Mouse (Mus musculus) ovary, adult 18-20 months (tissue): Measurements from ENCODE around the gene Epgn.

Experiments
- DNase-seq: peaks from one replicate; pipeline ENCODE4 v3.0.0; 2022; ENCODE audit warnings: low spot score, mixed read lengths

Epgn gene

DNA sequence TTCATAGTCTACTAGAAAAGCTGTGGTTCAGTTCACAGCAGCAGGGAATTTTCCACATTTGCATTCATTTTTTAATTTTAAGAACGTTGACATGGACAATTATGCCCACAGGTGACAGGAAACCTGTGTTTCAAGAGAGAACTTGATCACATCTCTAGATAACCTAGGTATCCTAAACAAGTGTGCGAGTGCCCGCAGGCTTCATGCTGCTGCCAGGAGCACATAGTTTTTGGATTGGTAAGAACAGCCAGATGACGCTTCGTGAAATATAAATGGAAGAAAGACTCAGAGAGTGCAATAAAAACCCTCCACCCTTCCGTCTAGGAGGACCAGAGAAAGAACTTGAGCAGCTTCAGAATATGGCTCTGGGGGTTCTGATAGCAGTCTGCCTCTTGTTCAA, at the start of gene Epgn:
Epgn (plus strand) TSS at position 301 of the 400 bp plus-strand sequence.
- DNase-seq, result no peak

DNA sequence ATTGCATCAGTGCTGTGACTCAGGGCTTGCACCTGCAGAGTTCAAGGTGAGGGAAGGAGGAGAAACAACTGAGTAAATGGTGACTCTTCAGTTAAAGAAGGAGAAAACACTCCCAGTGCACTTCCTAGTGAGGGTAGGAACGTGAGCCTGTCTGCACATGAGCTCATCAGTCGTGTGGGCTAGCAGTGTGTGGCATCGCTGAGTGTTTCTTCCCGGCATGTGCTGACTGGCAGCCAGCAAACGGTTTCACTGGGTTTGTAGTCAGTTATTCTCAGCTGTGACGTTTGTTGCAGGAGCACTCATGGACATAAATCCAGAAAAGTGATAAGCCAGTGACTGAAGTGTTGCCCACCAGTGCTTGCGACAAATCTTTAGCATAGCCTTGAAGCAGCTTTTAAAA, 47.0 kb upstream of the Epgn start:
- DNase-seq, result no peak

DNA sequence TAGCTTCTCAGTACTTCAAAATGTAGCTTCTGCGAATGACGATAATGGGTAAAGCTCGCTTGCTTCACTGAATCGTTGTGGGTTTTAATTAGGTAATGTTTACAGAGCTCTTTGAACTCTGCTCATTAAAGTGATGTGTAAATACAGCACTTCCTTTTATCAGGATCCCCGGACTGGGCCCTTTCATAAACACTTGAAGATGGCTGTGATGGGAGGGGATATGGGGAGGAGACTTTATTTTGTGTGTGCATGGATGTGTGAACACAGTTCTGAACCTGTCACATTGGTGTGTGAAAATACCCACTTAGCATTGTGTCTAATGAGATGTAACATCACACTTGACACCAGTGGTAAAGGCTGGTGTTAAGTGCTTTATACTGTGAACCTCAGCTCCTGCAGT, 39.7 kb upstream of the Epgn start:
- DNase-seq, result no peak

DNA sequence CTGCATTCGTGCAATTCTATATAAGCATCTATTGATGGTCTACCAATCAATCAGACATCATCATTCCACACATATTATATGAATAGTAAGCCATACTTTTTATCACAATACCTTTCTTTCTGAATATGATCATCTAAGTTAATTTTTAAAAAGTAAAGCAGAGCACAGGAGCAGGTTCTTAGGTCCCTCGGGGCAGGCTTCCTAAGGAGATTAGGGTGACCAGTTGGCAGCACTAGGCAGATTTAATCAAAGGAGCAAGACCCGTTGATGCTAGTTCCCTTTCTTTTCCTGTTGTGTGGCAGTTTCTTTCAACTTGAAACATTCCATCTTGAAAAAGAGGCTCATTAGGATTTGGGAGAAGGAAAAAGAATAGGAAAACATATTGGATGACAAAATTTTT, 39.1 kb upstream of the Epgn start:
- DNase-seq, result no peak

DNA sequence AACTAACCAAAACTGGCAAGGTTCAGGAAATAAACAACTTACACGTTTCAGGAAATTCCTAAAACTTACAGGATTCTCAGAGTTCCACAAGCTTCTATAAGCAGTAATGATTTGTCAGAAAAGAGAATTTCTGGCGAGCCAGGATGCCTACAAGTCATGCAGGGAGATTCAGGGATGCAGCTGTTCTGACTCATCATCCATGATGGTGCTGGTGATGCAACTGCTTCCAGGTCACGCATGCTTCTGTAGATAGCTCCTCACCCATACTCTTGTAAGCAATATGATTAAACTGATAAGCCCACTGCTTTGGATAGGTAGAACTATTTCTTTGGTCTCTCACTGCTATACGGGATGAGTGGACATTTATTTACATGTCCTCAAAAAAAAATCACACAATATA, 38.7 kb upstream of the Epgn start:
- DNase-seq, result no peak

DNA sequence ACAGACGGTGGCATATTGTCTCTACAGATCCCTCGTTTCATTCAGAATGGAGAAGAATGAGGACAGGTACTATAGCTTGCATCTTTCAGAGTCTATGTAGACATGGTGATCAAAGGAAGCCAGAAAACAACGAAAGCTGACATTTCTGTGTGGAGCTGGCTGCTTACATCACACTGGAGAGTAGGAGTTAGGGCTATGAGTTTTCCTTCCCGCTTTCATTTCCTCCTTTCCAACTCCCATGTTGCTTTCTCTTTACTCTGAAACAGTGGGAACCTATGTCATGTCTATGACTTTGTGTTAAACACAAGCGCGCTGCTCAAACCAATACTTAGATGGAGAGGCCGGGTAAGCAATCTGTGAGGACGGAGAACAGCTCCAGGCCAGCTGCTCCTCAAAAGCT, 27.3 kb upstream of the Epgn start:
- DNase-seq, result no peak

DNA sequence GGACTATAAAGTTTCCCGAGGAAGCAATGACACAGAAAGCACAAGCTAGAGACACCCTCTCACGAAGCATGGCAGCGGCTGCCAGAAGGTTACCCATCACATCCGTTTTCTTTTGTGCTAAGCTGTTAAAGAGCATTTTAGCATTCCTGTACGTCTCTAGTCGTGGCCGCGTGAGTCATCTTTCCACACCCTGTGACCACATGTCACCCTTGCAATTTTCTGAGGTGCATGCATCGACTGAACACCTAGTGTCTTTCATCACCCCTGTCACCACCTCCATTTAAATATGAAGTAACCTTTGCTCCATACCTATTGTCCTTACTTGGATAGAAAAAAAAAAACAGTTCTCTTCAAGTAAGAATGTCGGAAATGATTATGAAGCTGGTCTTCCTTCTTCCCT, 12.0 kb upstream of the Epgn start:
- no peak for DNase-seq

- DNase-seq, result no peak
These were observed 4.2 kb upstream of the Epgn start for GRCm38 (mm10) chr5:91023114-91023513.

DNA sequence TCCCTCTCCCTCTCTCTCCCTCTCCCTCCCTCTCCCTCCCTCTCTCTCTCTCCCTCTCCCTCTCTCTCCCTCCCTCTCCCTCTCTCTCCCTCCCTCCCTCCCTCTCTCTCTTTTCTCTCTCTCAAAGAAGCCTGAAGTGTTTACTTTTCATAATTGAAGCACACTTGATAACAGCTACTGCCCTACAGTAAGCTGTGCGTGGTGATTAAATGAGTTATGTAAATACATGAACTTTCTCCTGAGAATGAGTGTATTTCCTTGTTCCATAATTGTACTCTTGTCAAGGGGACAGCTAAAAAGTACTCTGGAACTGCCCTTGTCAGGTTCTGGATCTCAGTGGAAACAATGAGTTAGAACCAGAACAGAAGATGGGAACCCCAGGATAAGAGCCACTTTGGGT, 576 bp downstream of the Epgn start:
- DNase-seq, result no peak

GRCm38 (mm10) chr5:91030629-91031028, 3.4 kb downstream of the Epgn start:
- no peak for DNase-seq

- DNase-seq, result no peak
These were observed 8.1 kb downstream of the Epgn start for GRCm38 (mm10) chr5:91035341-91035740.

- no peak for DNase-seq
These were observed 9.4 kb downstream of the Epgn start for GRCm38 (mm10) chr5:91036628-91037027.

GRCm38 (mm10) chr5:91037756-91038155, 10.5 kb downstream of the Epgn start:
- DNase-seq, result no peak

- DNase-seq, result peak; percentile 33
These were observed 11.3 kb downstream of the Epgn start for GRCm38 (mm10) chr5:91038547-91038946.

GRCm38 (mm10) chr5:91038963-91039362, 11.7 kb downstream of the Epgn start:
- DNase-seq, result no peak

GRCm38 (mm10) chr5:91047987-91048386, 20.7 kb downstream of the Epgn start:
- no peak for DNase-seq

GRCm38 (mm10) chr5:91048397-91048796, 21.1 kb downstream of the Epgn start:
- no peak for DNase-seq

DNA sequence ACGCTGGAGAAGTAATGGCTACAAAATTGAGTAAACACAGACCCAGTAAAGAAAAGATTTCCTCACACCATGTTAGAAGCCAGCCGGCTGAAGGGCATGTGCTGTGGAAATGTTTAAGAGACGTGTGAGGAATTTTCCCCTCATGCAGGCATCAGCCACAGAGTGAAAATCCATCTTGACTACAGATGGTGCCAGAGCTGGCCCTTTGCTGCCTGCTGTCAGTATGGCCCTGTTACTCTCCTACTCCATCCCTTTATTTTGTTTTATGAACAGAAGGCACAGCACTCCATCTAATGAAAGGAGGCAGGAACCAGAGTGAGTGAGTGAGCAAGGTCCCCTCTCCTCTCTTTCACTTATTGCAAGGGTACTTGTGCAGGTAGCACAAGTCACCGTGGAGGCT, 45.1 kb downstream of the Epgn start:
- DNase-seq, result no peak

DNA sequence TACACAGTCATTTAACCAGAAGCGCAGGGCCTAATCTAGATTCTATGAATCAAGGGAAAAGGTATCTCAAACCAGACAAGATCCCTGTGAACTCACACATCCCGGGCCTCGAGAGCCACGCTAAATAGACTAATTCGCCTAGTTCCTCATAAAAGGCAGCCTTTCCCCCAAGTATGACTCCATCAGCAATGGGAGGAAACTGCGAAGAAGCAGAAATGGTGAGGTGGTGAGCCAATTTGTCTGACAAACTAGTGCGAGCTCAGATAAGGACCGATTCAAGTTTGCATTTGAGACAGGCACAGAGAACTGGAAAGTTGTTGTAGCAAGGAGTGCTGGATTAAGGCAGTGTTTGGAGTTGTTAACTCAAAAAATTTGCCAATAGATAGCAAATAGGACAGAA, 46.4 kb downstream of the Epgn start:
- no peak for DNase-seq

- no peak for DNase-seq
These were observed 46.8 kb downstream of the Epgn start for GRCm38 (mm10) chr5:91074026-91074425.

DNA sequence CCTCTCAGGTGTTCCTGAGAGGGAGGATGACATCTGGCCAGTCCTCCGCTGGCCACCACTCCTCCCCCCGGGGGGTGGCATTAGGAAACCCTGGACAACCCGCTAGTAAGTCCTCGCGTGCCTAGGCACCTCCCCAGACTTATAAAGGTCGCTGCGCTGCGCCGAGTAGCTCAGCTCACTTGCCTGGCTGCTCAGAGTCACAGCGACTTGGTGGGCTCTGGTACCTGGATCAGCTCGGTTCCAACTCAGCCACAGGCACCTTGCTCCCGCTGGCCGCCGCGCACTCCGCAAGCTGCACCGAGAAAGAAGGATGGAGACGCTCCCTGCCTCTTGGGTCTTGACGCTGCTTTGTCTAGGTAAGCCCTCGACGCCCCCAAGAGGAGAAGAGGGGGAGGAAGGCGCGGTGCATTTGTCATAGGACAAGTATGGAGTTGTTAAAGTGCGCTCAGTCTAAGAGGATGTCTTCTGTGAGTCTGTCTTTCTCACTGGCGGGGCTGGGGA, 47.2 kb downstream of the Epgn start, which contains the start of gene Ereg:
Ereg (plus strand) TSS at position 173 of the 501 bp plus-strand sequence.
- peak; percentile 43 for DNase-seq

- no peak for DNase-seq
These were observed 47.8 kb downstream of the Epgn start for GRCm38 (mm10) chr5:91075021-91075420.

DNA sequence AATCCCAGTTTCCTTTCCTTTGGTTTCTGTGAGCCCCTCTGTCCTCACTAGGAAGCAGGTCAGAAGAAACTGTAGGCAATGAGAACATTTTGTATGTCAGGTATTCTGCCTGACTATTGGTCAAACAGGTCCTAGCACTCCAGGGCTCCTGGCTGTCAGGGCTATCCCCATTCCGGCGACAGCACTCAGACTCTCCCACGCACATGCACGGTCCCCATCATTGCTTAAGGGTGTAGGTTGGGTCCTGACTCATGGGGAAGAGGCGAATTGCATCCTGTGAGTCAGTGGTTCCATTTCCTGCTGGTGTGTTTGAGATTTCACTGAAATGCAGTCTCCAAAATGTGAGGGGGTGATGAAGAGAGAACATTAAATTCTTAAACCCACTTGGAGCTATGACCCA, 55.8 kb downstream of the Epgn start:
- no peak for DNase-seq
